Mouse (Mus musculus): Measurements from ENCODE around the gene Ccr7. TPM values are rescaled to one million over a fixed set of nuclear protein-coding genes. Genes with fewer than 3 reads are reported as not detected.

Gene Ccr7
- polyA plus RNA-seq, 1 experiment: 1.3 TPM

DNA sequence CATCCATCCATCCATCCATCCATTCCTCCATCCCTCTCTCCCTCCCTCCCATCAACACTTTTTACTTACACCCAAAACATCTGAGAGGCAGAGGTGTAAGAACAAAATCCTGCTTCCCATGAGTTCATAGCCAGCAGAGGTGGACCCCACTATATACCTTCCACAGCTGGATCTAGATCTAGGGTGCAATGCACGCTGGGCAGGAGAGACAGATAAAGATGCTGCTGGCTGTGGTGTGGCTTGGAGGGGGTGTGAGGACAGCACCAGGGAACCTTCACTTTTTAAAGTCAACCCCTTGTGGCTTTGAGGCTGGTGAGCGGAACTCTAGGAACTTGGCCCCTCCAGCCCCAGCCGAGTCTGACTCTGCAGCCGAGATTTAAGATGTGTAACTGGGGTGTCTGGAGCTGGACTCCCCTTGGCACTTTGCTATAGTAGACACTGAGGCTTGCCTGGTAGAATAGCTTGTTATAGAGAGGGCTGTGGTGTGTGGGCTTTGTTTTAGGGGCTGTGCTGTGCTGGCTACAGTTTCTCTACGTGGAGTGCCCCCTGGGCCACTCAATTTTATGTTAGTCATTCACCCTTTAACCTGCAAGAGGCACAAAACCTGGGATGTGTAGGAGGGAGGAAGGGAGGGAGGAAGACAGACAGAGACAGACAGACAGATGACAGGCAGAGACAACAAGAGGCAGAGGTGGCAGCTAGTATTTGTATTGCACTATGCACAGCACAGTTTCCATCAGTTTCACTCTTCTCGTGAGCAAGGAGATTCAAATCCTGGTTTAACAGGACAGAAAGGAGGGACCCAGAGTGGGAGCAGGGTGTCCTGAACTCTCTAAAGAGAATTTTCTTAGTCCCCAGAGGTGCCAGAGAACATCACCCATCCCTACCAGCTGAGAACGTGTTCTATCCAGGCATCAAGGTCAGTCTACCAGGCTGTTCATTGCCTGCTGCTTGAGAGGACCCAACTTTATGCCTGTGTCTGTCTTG lies 817 bp downstream of the Ccr7 start:
- DNase-seq (ENCODE audit: low spot score): no peak

DNA sequence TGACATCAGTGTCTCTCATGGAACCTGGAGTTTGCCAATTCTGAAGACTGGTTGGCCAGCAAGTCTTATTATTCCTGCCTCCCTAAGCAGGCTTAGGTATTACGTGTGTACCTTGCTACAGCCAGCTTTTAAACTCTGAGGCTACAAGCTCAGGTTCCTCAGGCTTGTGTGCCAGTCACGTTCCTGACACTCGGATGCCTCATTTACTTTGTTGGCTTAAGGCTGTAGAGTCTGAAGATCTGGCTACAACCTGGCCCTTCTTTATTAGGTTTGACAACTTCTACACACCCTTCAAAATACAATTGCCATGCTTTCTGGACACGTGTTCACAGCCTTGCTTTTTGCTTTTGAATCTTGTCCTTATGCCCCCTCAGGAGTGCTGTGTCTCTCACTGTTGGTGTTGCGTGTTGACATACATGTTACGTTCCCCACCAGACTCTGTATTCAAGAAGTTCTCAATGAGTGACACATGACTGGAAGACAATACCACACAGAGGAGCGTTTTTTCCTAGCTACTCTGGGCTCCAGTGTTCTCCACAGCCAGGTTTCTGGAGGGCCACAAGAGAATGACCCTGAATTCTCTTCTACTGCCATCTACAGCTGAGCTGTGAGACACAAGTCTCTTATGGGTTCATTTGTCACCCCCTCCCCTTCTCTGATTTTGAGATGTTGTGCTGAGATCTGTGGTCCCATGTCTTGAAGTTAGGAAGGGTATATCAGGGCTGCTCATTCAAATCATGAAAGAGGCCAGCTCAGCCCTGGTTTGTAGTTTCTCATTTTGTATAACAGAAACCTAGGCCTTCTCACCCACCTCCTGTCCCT lies 2.3 kb downstream of the Ccr7 start:
- no peak for DNase-seq (ENCODE audit: low spot score)

DNA sequence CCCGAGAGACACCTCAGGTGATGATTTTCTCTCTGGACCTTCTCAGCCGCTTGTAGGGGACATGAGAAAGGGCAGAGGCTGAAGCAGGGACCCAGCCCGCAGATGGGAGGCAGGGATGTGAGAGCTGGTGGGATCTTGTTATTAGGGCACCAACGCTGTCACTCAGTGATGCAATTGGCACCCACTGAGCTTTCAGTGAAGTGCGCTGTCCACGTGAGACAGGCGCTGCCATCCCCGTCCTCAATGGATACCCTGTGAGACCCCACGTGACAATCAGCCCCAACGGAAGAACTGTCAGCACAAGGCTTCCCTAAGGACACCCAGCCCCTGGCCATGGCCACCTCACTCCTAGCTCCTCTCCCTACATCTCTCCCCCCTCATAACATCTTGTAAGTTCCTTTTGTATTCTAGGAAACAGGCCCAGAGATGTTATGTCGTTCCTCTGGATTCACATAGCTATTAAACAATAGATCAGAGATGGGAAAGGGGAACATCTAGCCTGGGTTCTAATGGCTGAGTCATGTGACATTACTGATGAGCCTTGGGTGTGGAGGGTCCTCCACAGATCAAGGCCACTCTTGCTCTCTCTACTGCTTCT lies 3.4 kb downstream of the Ccr7 start:
- DNase-seq (ENCODE audit: low spot score): no peak

DNA sequence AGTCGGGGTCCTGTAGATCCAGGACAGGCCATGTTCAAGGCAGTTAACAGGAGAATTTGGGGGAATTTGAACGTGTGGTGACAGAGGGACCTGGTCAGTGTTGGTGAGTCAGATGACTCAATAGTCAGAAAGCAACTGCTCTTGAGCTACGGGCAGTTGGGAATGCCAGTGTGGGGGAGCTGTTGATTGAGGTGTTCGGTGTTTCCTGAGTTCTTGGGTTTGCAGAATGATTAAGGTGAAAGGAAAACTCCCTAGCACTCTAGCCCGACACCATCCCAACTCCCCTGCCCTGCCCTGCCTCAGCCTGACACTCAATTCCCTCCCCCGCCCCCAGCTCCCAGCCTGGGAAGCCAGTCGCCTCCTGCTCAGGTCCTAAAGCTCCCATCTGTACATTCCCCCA lies 4.0 kb downstream of the Ccr7 start:
- no peak for DNase-seq (ENCODE audit: low spot score)

DNA sequence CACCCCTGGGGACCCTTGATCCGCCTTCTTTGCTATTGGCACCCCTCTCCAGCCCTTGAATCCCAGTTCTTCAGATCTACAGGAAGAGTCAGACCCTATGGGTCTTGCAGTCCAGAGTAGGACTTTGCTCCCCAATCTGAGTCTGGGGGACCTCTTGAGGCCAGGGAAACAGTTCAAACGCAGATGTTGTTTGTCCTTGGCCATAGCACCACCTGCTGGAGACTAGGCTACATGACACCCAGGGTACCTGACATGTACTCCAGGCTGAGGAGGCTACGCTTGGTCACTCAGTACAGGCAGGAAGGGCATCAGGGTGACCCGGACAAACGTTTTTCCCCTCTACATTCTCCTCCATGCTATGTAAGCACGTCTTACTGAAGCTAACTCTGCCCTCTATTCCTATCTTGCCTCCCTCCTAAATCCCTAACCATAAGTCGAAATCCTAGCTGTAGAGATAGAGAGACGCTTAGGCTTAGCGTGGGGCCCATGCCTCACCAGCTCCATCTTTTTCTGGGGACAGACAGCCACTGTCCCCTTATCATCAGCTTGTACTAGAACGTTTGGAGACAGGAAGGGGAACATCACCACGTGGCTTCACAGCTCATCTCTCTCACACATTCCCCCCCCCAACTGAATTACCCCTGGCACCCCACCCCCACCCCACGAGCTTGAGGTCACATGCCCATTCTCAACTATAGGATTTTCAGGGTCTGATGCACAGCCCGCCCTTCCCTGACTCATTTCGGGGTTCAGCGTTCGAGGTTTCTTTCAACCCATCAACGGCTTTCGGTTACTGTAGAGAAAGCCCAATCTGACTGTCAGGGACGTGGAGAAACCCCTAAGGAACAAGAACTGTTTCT lies 4.7 kb downstream of the Ccr7 start:
- DNase-seq (ENCODE audit: low spot score): no peak

DNA sequence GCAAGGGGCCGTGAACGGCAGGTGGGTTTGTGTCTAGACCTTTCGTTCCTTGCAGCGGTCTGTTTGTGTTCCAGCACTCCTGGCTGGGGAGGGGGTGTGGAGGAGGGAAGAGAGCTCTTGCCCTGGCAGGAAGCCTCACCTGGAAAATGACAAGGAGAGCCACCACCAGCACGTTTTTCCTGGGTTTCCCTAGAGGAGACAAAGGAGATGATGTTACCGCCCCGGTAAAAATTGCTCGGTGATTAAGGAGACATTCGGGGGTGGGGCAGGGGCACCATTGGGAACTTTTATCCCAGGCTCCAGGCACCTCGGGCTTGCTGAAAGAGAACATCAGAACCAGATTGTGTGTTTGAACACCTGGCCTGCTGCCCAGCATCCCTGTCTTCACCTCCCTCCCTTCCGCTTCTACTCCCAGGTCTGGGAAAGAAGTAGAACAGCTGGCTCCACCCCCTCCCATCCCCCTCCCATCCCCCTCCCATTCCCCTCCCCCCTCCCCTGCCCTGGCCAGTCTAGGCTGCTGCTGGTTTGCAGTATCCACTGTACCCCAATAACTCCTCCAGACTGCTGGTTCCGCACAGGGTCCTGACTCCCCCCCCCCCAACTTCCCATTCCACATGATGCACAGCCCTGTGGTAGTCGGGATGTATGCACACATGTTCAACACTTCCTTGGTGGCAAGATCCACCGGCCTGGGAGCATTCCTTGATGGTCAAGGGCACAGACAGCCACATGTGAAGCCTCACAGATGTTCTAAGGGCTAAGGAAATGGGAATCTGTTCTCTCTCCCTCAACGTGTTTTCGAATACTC lies 5.8 kb downstream of the Ccr7 start:
- no peak for DNase-seq (ENCODE audit: low spot score)

DNA sequence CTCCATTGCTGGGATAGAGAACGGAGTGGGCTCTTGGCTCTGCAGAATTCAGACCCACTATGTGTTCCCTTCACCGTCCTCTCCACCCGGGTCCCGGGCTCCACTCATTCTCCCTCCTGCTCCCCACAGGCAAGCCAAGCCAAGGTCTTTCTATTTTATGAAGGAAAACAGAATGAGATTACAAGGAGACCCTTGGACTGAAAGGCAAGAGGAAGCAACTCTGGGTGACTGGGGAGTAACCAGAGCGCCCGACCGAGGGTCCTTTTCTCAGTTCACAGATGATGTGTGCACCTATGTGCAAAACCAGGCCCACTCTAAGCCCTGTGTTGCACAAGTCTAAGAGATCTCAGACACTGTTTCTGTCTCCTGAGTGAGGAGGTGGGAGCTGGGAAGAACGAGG lies 6.5 kb downstream of the Ccr7 start:
- DNase-seq (ENCODE audit: low spot score): no peak

DNA sequence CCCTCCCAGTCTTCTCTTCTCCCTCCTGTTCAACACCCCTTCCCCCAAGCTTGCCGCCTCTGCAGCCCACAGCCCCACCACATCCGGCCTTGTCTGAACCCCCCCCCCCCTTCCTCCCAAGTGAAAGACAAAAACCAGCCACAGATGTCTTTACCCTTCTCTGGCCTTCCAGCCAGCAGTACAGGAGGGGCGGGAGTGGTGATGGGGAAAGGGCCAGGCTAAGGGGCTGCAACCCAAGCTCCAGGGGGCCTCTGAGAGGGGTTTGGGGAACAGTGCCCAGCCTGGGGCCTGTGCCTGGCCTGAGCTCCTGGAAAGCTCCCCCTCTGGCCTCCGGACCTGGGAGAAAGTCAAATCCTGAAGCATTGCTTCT lies 7.0 kb downstream of the Ccr7 start:
- no peak for DNase-seq (ENCODE audit: low spot score)

DNA sequence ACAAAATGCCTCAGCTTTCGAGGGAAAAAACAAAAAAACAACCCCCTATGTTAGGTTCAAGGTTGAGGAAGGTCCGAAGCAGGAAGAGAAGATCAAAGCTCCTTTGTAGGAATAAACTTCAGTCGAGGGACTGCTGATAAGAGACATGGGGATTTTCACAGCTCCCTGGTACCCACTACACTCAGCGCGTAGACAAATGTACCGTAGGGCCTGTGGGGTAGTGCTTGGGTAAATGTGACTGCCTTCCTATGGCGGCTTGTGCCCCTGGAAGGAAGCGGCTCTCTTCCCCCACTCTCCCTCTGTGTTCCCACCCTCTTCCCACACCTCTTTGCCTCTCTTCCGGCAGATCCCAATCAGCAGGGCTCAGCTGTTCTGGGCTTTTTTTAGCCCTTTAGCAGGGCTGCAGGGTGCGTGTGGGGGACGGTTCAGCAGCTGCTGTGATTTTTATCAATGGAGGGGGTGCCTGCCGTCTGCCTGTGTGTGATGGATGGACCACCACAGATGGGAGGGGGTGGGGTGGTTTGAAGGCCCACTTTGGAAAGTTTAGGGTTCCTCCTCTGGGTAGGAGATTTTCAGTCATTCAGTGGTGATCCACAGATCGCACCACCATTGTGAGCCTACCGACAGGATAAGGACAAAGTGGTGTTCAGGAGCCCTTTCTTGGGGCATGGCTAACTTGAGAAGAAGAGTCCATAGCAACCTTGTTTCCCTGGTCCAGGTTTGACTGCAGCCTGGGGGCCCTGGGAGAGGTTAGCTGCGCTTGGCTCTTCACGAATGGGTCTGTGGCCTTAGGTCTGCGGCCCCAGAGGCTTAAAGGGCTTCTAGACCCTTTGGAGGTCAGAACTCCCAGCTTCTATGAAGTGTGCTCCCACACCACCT lies 7.6 kb downstream of the Ccr7 start:
- DNase-seq (ENCODE audit: low spot score): no peak

DNA sequence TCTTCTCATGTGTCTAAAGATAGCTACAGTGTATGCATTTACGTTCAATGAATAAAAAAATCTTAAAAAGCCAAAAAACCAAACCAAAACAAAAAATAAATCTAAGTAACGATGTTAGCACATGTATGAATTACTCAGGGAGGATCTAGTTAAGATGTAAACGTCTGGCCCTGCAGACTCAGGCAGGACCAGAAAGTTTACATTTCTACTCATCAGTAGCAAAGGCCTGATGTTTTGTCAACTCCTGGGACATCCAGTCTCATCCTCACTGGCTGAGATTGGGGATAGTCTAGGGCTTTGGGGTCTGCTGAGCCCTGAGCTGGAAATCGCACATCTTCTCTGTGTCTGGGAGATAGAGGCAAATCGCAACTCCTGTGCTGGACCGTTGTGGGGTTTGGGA lies 8.3 kb downstream of the Ccr7 start:
- DNase-seq (ENCODE audit: low spot score): no peak

DNA sequence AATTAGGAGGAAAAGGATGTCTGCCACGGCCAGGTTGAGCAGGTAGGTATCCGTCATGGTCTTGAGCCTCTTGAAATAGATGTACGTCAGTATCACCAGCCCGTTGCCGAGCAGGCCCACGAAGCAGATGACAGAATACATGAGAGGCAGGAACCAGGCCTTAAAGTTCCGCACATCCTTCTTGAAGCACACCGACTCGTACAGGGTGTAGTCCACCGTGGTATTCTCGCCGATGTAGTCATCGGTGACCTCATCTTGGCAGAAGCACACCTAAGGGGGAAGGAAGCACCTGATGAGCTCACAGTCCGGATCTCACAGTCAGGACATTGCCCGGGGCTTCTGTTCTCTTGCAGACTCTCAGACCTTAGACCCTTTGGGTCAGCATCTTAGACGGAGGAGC lies 9.1 kb downstream of the Ccr7 start:
- no peak for DNase-seq (ENCODE audit: low spot score)

DNA sequence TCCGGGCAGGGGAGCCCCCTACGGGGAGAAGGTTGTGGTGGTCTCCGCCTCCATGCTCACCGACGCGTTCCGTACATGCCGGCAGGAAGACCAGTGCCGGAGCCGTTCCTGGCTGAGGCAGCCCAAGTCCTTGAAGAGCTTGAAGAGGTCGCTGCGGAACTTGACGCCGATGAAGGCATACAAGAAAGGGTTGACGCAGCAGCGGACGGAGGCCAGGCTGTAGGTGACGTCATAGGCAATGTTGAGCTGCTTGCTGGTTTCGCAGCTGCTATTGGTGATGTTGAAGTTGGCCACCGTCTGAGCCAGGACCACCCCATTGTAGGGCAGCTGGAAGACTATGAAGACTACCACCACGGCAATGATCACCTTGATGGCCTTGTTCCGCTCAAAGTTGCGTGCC lies 9.9 kb downstream of the Ccr7 start:
- no peak for DNase-seq (ENCODE audit: low spot score)

DNA sequence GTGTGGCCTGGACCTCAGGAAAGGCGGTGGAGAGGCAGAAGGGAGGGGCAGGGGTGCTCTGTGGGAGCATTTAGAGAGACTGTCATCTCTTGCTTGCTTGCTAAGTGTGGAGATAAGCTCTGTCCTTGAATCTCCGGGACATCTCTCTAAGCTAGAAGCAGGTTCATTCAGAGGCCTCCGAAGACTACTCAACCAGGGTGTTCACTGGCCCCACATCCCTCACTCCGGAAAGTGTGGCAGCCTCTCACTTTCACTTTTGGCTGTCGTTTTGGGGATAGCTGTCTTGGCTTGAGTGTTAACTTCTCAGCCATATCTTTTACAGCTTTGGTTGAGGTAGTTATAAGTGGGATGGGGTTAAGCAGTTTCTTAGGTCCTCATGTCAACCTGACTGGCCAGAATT lies 10.4 kb downstream of the Ccr7 start:
- no peak for DNase-seq (ENCODE audit: low spot score)

DNA sequence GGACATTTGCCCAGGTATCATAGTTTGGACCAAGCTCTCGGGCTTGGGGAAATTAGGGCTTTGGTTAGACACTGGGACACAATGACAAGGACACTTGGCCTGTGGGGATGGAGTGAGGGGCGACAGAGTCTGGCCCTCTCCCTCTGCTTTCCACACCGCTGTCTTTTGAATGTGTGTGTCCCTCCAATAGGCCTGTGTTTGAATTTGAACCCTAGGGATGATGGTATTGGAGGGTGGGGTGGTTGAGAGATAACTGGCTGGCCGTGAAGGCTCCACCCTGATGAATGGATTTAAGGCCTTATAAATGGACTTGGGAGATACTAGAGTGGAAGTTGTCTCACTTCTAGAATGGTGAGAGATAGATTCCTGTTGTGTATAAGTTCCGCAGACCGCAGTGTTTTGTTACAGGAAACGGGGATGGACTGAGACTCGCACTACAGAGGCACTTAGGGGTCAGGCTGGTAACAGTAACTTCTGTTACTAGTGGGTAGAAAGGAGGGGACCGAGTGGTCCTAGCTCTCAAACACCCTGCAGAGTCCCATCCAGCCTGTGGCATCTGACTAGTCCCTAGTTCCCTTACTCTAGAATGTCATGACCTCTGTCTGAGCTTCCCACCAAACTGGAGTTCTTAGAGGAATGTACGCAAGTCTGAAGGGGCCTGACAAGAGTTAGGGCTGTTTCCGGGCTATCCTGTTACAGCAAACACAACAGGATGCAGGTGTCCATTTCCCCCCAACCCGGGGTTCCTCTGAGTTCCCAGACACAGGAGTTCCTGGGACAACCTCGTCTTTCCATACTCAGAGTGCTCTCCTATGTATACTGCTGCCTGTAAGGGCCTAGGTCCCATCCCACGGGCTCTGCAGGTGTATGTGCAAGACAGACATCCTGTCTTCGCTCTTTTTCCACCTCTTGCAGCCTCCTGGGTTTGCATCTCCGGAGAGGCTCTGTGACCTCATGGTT lies 11.5 kb downstream of the Ccr7 start:
- DNase-seq (ENCODE audit: low spot score): no peak

DNA sequence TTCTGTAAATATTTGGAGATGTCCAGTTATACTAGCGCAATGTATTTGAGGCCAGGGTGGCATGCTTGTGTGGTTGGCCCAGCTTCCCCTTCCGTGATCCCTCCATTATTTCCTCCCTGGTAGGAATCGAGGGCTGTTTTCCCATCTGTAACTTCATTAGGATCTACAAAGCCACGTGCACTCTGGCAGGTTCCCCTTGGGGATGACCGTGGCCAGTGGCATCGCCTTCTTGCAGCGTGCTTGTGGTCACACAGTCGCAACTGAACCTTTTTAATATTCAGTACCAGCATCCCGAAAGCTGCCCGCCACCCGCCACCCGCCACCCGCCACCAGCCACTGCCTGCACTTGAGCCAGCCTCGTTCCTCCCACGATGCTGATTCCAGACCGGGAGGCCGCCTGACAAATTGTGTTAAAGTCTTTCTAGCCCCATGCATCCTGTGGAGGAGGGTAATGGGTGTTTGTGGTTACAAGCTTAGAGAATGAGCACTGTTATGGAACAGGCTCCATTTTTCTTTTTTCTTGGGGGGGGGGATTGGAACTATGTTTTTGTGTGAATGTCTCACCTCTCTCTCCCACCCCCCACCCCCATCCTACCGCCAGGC lies 12.3 kb downstream of the Ccr7 start:
- no peak for DNase-seq (ENCODE audit: low spot score)

DNA sequence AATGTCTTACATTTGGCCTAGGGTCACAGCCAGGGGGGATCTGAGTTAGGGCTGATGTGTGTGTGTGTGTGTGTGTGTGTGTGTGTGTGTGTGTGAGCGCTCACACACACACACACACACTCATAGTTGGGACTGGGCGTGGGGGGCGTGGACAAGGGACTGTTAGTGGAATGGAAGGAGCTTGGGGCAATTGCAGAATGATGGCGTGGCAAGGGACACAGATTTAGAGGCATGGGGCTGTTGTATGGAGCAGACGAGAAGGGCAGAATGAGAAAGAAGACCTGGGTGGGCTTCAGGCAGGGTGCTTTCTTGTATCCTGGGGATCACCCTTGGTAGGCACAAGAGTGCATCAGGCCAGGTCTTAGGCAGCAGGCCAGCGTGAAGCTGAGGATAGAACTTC lies 12.8 kb downstream of the Ccr7 start:
- no peak for DNase-seq (ENCODE audit: low spot score)

DNA sequence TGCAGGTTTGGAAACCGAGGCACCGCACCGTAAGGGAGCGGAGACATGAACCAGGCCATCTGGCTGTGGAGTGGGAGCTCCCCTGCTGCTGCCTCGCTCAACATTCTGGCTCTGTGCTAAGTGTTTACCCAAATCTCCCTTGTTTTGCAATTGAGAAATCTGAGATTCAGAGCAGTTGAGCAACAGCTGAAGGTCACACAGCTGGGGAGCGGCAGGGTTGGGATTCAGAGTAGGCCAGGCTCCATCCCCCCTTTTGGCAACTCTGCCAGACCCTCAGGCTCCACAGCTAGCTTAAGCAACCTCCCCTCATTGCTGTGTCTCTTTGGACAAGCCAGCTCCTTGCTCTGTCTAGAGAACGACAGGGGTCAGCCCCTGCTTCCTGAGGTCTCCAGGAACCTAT lies 13.3 kb downstream of the Ccr7 start:
- no peak for DNase-seq (ENCODE audit: low spot score)

DNA sequence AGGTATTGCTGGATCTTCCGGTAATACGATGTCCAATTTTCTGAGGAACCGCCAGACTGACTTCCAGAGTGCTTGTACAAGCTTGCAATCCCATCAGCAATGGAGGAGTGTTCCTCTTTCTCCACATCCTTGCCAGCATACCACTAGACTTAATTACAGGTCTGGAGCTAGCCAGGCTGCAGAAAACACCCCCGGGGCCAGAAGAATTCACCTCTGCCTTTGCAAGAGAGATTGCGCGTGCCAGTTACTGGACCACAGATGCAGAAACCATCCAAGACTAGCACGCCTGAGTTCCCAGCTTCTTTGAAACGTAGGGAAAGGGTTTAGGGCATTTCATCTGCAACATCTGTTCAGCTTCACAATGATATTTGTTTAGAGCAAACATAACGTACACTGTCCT lies 15.9 kb downstream of the Ccr7 start:
- DNase-seq (ENCODE audit: low spot score): no peak
